Mouse (Mus musculus) brain, embryonic 14.5 days (tissue): ENCODE data around the gene Hcn2.

ENCODE experiments used
- CTCF ChIP-seq: fragments of 200-500 bp; IDR thresholded peaks from 2 replicates; pipeline ENCODE4 v1.5.1; 2012; ENCODE audit warnings: inconsistent platforms, mild to moderate bottlenecking, moderate library complexity, borderline replicate concordance; ENCODE audit not compliant: insufficient read depth, insufficient read length; ENCODE audit errors: extremely low read depth
- POLR2A ChIP-seq: fragments of 200-500 bp; IDR thresholded peaks from 2 replicates; pipeline ENCODE4 v1.6.1; 2012; ENCODE audit warnings: mild to moderate bottlenecking, inconsistent platforms, borderline replicate concordance; ENCODE audit not compliant: poor library complexity, insufficient read depth, insufficient read length, severe bottlenecking; ENCODE audit errors: extremely low read depth

DNA sequence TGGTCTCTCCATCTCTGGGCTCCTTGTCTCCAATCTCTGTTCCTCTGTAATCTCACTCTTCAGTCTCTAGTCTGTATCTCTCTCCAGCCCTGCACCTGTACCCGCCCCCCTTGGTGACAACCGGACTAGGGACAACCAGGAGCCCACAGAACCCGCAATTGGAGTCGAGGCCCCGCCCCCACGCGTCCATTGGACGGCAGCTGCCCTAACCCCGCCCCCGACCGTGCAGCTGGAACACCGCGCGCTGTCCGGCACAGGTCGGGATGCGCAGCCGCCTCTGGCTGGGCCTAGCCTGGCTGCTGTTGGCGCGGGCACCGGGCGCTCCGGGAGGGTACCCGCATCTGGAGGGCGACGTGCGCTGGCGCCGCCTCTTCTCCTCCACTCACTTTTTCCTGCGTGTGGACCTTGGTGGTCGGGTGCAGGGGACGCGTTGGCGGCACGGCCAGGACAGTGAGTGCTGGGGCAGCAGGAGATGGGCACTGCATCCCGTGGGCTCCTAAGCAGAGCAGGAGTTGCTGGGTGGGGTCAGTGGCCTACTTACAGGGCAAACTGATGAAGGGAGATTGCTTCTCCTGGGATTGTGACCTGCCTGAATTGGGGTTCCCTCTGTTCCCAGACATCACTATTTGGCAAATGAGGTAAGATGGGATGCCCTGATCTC, 38.6 kb downstream of the Hcn2 start, which contains the start of gene Fgf22:
- TF ChIP-seq POLR2A: no peak
- TF ChIP-seq CTCF: no peak
